Mouse (Mus musculus): ENCODE measurements around the gene Jph3. TPM values are rescaled to one million over a fixed set of nuclear protein-coding genes. Genes with fewer than 3 reads are reported as not detected.

Gene Jph3
- polyA plus RNA-seq, 1 experiment, result not detected

- H3K36me3 ChIP-seq (ENCODE audit: control insufficient read depth, insufficient read depth), result no peaks in the 10 kb centered on the region
- TF ChIP-seq POLR2AphosphoS2 (IDR thresholded peaks at IDR 0.05; ENCODE audit: insufficient read length, low read depth) (no peak), MYOD1 (IDR thresholded peaks at IDR 0.05; ENCODE audit: control insufficient read depth in 1 of 3, insufficient read length in 2 of 3, low read depth in 2 of 3) (no peak), TCF12 (IDR thresholded peaks at IDR 0.05; ENCODE audit: insufficient read depth, poor library complexity, severe bottlenecking) (no peak), SRF (IDR thresholded peaks at IDR 0.05; ENCODE audit: control insufficient read depth, insufficient read length, low read depth) (no peak), TCF3 (IDR thresholded peaks at IDR 0.05; ENCODE audit: insufficient read length, low read depth) (no peak)
- no peak overlapping the region for H3K4me2 ChIP-seq (ENCODE audit: low read depth)
- H3K4me3 ChIP-seq, result no peak overlapping the region
- no peak overlapping the region for H3ac ChIP-seq (ENCODE audit: control insufficient read depth, insufficient read length)
- no peaks in the 10 kb centered on the region for H3K79me2 ChIP-seq (ENCODE audit: control insufficient read depth, insufficient read depth)
- H3K27me3 ChIP-seq (ENCODE audit: control insufficient read depth, insufficient read depth, insufficient read length), result peaks cover 75% of the 10 kb centered on the region
These were observed 11.9 kb upstream of the Jph3 start for GRCm38 (mm10) chr8:121717502-121717901.

DNA sequence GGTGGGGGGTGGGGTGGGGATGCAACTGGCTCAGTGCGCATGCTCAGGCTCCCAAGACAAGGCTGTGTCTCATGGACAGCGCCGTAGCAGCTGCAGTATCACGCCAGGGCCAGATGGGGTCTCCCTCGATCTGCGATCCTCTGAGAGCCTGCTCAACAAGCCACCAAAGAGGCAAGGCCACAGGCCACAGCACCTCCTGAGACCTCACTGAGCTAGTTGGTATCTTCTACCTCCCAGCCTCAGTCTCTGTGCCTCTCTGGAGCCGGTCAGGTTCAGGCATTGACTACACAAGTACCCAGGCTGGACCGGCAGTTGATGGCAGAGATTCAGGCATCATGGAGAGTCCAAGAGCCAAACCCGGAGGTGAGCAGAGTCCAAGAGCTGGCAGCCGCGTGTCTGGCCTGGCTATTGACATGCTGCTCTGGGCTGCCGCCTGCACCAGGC, 11.4 kb upstream of the Jph3 start:
- Histone ChIP-seq H3K4me2 (ENCODE audit: low read depth) (peak overlapping the region; percentile 26), H3K36me3 (ENCODE audit: control insufficient read depth, insufficient read depth) (no peaks in the 10 kb centered on the region), H3K27me3 (ENCODE audit: control insufficient read depth, insufficient read depth, insufficient read length) (peaks cover 73% of the 10 kb centered on the region), H3K79me2 (ENCODE audit: control insufficient read depth, insufficient read depth) (no peaks in the 10 kb centered on the region), H3ac (ENCODE audit: control insufficient read depth, insufficient read length) (no peak overlapping the region), H3K4me3 (no peak overlapping the region)
- TF ChIP-seq CEBPB (IDR thresholded peaks at IDR 0.05; ENCODE audit: insufficient read depth, poor library complexity, severe bottlenecking) (no peak), REST (IDR thresholded peaks at IDR 0.05; ENCODE audit: insufficient read depth, insufficient read length) (peak; percentile 40), MYOG (IDR thresholded peaks at IDR 0.05; ENCODE audit: control insufficient read depth in 1 of 3, insufficient read depth in 1 of 3, insufficient read length in 2 of 3, low read depth in 2 of 3) (peak in 2 of 3 experiments; percentile 38), TCF12 (IDR thresholded peaks at IDR 0.05; ENCODE audit: insufficient read depth, poor library complexity, severe bottlenecking) (no peak), MYOD1 (IDR thresholded peaks at IDR 0.05; ENCODE audit: control insufficient read depth in 1 of 3, insufficient read length in 2 of 3, low read depth in 2 of 3) (peak in 1 of 3 experiments; percentile 20), POLR2A (IDR thresholded peaks at IDR 0.05; ENCODE audit: insufficient read length, low read depth) (no peak), TCF3 (IDR thresholded peaks at IDR 0.05; ENCODE audit: insufficient read length, low read depth) (no peak), E2F4 (IDR thresholded peaks at IDR 0.05; ENCODE audit: insufficient read depth) (no peak), POLR2AphosphoS2 (IDR thresholded peaks at IDR 0.05; ENCODE audit: insufficient read length, low read depth) (no peak)

- Histone ChIP-seq H3K4me3 (no peak overlapping the region), H3K4me2 (ENCODE audit: low read depth) (no peak overlapping the region), H3K36me3 (ENCODE audit: control insufficient read depth, insufficient read depth) (no peaks in the 10 kb centered on the region), H3K27me3 (ENCODE audit: control insufficient read depth, insufficient read depth, insufficient read length) (peaks cover 73% of the 10 kb centered on the region), H3ac (ENCODE audit: control insufficient read depth, insufficient read length) (no peak overlapping the region), H3K79me2 (ENCODE audit: control insufficient read depth, insufficient read depth) (no peaks in the 10 kb centered on the region)
- TF ChIP-seq TCF12 (IDR thresholded peaks at IDR 0.05; ENCODE audit: insufficient read depth, poor library complexity, severe bottlenecking) (no peak), CEBPB (IDR thresholded peaks at IDR 0.05; ENCODE audit: insufficient read depth, poor library complexity, severe bottlenecking) (no peak), MYOD1 (IDR thresholded peaks at IDR 0.05; ENCODE audit: control insufficient read depth in 1 of 3, insufficient read length in 2 of 3, low read depth in 2 of 3) (no peak), POLR2A (IDR thresholded peaks at IDR 0.05; ENCODE audit: insufficient read length, low read depth) (no peak), USF1 (IDR thresholded peaks at IDR 0.05; ENCODE audit: low read depth) (no peak), E2F4 (IDR thresholded peaks at IDR 0.05; ENCODE audit: insufficient read depth) (no peak), MYOG (IDR thresholded peaks at IDR 0.05; ENCODE audit: control insufficient read depth in 1 of 3, insufficient read depth in 1 of 3, insufficient read length in 2 of 3, low read depth in 2 of 3) (no peak), MAX (IDR thresholded peaks at IDR 0.05; ENCODE audit: low read depth) (no peak), TCF3 (IDR thresholded peaks at IDR 0.05; ENCODE audit: insufficient read length, low read depth) (no peak), POLR2AphosphoS2 (IDR thresholded peaks at IDR 0.05; ENCODE audit: insufficient read length, low read depth) (no peak), REST (IDR thresholded peaks at IDR 0.05; ENCODE audit: insufficient read depth, insufficient read length) (no peak), SRF (IDR thresholded peaks at IDR 0.05; ENCODE audit: control insufficient read depth, insufficient read length, low read depth) (no peak)
These were observed 10.5 kb upstream of the Jph3 start for GRCm38 (mm10) chr8:121718925-121719324.

DNA sequence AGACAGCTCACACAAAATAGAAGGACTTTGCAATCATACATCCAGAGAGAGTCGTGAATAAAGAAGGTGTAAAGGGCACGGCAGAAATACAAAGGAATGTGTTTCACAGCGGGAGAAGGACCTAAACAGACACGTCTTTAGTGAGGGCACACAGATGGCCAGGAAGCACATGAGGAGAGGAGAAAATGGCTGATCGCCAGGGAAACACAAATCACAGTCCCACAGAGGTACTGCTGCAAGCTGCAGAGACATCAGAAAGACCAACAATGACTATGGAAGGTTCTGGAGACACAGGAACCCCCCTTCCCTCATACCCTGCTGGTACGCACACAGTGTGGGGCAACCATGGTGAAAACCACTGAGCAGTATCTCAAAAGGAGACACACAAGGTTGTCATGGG, 8.4 kb upstream of the Jph3 start:
- Histone ChIP-seq H3K4me2 (ENCODE audit: low read depth) (no peak overlapping the region), H3ac (ENCODE audit: control insufficient read depth, insufficient read length) (no peak overlapping the region), H3K36me3 (ENCODE audit: control insufficient read depth, insufficient read depth) (no peaks in the 10 kb centered on the region), H3K79me2 (ENCODE audit: control insufficient read depth, insufficient read depth) (no peaks in the 10 kb centered on the region), H3K4me3 (no peak overlapping the region), H3K27me3 (ENCODE audit: control insufficient read depth, insufficient read depth, insufficient read length) (peaks cover 71% of the 10 kb centered on the region)
- no peak for TF ChIP-seq POLR2A (IDR thresholded peaks at IDR 0.05; ENCODE audit: insufficient read length, low read depth)

- Histone ChIP-seq H3K4me2 (ENCODE audit: low read depth) (no peak overlapping the region), H3K36me3 (ENCODE audit: control insufficient read depth, insufficient read depth) (no peaks in the 10 kb centered on the region), H3K4me3 (no peak overlapping the region), H3K27me3 (ENCODE audit: control insufficient read depth, insufficient read depth, insufficient read length) (peaks cover 69% of the 10 kb centered on the region), H3K79me2 (ENCODE audit: control insufficient read depth, insufficient read depth) (no peaks in the 10 kb centered on the region), H3ac (ENCODE audit: control insufficient read depth, insufficient read length) (no peak overlapping the region)
- TF ChIP-seq MAX (IDR thresholded peaks at IDR 0.05; ENCODE audit: low read depth), result no peak
- TF ChIP-seq POLR2A (IDR thresholded peaks at IDR 0.05; ENCODE audit: insufficient read length, low read depth), result no peak
- TF ChIP-seq REST (IDR thresholded peaks at IDR 0.05; ENCODE audit: insufficient read depth, insufficient read length), result no peak
- TF ChIP-seq USF1 (IDR thresholded peaks at IDR 0.05; ENCODE audit: low read depth), result no peak
- no peak for TF ChIP-seq TCF12 (IDR thresholded peaks at IDR 0.05; ENCODE audit: insufficient read depth, poor library complexity, severe bottlenecking)
- TF ChIP-seq CEBPB (IDR thresholded peaks at IDR 0.05; ENCODE audit: insufficient read depth, poor library complexity, severe bottlenecking), result no peak
- TF ChIP-seq SRF (IDR thresholded peaks at IDR 0.05; ENCODE audit: control insufficient read depth, insufficient read length, low read depth), result no peak
- TF ChIP-seq POLR2AphosphoS2 (IDR thresholded peaks at IDR 0.05; ENCODE audit: insufficient read length, low read depth), result no peak
- no peak for TF ChIP-seq MYOD1 (IDR thresholded peaks at IDR 0.05; ENCODE audit: control insufficient read depth in 1 of 3, insufficient read length in 2 of 3, low read depth in 2 of 3)
- TF ChIP-seq MYOG (IDR thresholded peaks at IDR 0.05; ENCODE audit: control insufficient read depth in 1 of 3, insufficient read depth in 1 of 3, insufficient read length in 2 of 3, low read depth in 2 of 3), result no peak
- TF ChIP-seq TCF3 (IDR thresholded peaks at IDR 0.05; ENCODE audit: insufficient read length, low read depth), result no peak
- TF ChIP-seq E2F4 (IDR thresholded peaks at IDR 0.05; ENCODE audit: insufficient read depth), result no peak
These were observed 5.6 kb upstream of the Jph3 start for GRCm38 (mm10) chr8:121723846-121724245.
